Mouse (Mus musculus): ENCODE results near the gene Kif1a. TPM values are rescaled to one million over a fixed set of nuclear protein-coding genes. Genes with fewer than 3 reads are reported as not detected.

Gene Kif1a
- polyA plus RNA-seq, 1 experiment from 2014 or later: 5.1 TPM

DNA sequence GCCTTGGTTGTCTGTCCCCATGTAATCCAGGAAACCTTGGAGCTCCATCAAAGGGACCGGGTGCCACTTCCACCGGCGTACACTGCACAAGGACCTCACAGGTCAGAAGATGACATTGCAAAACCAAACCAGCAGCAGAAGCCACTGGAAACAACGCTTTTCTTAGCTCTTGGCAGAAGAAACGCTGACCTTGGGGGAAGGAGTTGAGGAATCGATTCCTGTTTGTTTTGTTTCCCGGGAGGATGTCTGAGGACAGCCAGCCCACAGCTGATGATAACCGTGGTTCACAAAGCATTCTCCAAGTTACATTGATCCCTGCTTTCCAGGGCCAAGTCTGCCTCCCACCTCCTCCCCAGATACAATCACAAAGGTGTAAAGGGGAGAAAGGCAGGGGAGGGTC lies 22.3 kb upstream of the Kif1a start:
- Histone ChIP-seq H3K27ac (no peak overlapping the region), H3K4me1 (no peaks in the 10 kb centered on the region), H3K4me3 (no peak overlapping the region), H3K27me3 (ENCODE audit: insufficient read depth, poor library complexity, severe bottlenecking) (peaks cover 23% of the 10 kb centered on the region; the same call in 1 of the 2 replicates), H3K36me3 (no peaks in the 10 kb centered on the region), H3K9me3 (no peaks in the 10 kb centered on the region)
- 62% methylated on average over 8 of the region's 8 CpGs for WGBS
- DNase-seq (ENCODE audit: low spot score): no peak

DNA sequence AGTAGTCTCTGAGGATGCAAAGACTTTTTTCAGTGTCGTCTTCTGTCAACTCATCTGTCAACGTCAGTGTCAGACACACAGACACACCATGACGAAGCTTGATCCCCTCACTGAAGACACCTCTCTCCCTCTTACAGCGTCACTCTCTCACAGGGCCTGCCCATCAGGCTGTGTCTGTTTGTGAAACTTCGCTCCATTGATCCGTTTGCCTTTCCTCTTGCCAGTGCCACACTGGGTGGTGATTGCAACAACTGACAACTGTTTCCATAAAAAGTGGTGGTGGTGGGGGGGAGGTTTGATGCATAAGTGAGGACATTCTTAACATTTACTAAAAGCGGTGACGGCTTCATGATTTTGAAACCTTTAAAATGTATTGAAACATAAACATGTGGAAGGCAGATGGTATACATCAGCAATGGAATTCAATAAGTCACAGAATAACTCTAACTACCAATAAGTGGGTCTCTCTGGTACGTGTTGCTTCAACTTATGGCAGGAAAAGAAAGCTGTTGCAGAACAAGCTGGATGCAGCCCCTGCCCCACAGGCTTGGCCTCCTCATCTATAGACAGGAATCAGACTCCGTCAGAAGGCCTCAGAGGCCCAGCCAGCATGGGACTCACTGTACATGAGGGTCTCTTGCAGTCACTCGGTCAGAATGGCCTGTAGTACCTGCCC lies 21.6 kb upstream of the Kif1a start:
- Histone ChIP-seq H3K4me1 (no peaks in the 10 kb centered on the region), H3K9me3 (no peaks in the 10 kb centered on the region), H3K27me3 (ENCODE audit: insufficient read depth, poor library complexity, severe bottlenecking) (peaks cover 19% of the 10 kb centered on the region; the same call in 1 of the 2 replicates), H3K27ac (no peak overlapping the region), H3K36me3 (no peaks in the 10 kb centered on the region), H3K4me3 (no peak overlapping the region)
- DNase-seq (ENCODE audit: low spot score): no peak
- 72% methylated on average over 11 of the region's 11 CpGs for WGBS

DNA sequence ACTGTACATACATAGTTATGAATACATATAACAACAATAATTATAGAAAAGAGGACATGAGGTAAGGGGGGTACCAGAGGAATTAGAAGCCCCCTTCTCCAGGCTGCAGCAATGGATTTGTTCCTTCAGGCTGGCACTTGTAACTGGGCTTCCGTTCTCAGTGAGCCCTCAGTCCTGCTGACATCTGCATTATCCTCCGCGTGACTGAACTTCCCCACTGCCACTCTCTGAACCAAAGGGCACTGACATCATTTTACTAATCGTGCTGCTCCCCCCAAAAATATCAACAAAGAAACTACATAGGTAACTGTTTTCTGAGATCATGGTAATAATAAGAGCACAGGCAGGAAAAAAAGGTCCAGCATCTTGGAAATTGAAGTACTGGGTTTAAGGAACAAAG lies 17.1 kb upstream of the Kif1a start:
- H3K36me3 ChIP-seq: no peaks in the 10 kb centered on the region
- DNase-seq (ENCODE audit: low spot score): no peak
- H3K27ac ChIP-seq: no peak overlapping the region
- no peak overlapping the region for H3K4me3 ChIP-seq
- H3K4me1 ChIP-seq: peaks cover 7% of the 10 kb centered on the region
- peaks cover 3% of the 10 kb centered on the region; the same call in 1 of the 2 replicates for H3K27me3 ChIP-seq (ENCODE audit: insufficient read depth, poor library complexity, severe bottlenecking)
- H3K9me3 ChIP-seq: no peaks in the 10 kb centered on the region
- 45% methylated on average over 4 of the region's 4 CpGs for WGBS

DNA sequence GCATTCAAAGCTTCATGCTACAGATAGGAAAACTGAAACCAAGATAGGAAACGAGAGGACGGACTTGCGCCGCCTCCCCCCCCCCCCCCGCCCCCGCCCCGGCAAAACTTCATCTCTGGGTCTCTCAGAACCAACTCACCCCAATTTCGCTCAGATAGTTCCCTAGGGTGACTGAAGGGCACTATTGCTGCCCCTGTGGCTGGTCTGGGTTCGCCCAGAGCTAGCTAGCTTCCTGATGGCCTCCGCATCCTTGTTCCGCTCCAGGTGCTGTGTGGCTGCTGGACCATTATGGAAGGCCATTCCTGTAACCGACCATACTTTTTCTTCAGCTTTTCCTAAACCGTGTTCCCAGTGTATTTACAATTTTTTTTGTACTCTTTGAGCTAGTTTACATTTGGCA lies 13.7 kb upstream of the Kif1a start:
- DNase-seq (ENCODE audit: low spot score): no peak
- Histone ChIP-seq H3K4me3 (peak overlapping the region; percentile 50), H3K27me3 (ENCODE audit: insufficient read depth, poor library complexity, severe bottlenecking) (no peaks in the 10 kb centered on the region; the same call in 1 of the 2 replicates), H3K36me3 (no peaks in the 10 kb centered on the region), H3K9me3 (no peaks in the 10 kb centered on the region), H3K4me1 (peaks cover 7% of the 10 kb centered on the region), H3K27ac (peak overlapping the region; percentile 52; the same call in 1 of the 2 replicates)
- WGBS: 32% methylated on average over 13 of the region's 13 CpGs

DNA sequence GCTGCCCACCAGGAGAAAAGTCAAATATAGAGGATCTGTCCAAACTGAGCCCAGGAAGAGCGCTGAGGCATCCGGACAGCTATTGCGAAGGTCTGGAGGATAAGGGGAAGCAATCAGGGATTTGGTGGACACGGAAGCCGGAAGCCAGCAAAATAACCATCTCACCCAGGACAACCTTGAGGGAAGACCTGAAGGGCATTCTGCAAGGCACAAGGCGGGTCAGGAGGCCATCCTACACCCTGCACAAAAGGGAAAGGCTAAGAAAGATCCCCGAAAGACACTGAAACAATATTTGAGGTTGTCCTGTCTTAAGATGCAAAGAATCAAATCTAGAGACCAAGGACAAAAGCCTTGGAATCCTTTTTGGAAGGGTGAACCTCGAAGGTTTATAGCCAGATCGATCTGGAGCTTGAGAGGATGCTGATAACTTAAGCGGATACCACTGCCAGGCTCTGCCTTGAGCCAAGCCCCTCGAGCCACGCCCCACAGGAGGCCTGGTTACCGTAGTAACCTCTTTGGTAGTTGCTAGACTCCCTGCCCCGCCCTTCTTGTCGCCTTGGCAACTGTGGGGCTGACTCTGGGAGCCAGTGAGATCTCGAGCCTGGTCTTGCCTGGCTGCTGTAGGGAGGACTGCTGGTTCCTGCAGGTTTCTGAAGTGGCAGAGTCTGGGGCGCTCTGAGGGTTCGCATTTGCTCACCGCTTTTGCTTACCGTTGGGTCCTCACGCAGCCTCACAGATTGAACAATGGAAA lies 13.1 kb upstream of the Kif1a start:
- WGBS: 29% methylated on average over 21 of the region's 21 CpGs
- Histone ChIP-seq H3K4me3 (peak overlapping the region; percentile 50), H3K4me1 (peaks cover 7% of the 10 kb centered on the region), H3K27me3 (ENCODE audit: insufficient read depth, poor library complexity, severe bottlenecking) (no peaks in the 10 kb centered on the region; the same call in 1 of the 2 replicates), H3K36me3 (no peaks in the 10 kb centered on the region), H3K9me3 (no peaks in the 10 kb centered on the region), H3K27ac (no peak overlapping the region)
- DNase-seq (ENCODE audit: low spot score): peak; percentile 95

DNA sequence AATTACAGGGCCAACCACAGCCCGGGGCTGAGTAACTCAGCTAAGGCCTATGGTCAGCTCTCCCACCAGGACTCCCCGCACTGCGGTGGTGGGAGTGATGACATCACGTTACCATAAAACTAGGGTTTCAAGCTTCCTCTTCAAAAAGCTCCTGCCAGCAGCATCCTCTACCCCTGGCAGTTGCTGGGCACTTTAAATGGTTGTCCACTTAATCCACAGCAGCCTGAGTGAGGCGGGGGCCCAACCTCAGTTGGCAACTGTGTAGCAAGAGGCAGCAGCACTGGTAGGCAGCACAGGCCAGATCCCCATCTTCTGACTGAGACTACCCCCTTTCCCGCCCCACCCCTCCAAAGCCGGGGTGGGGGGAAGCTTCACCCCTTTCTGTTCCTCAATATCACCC lies 949 bp upstream of the Kif1a start:
- H3K36me3 ChIP-seq: no peaks in the 10 kb centered on the region
- no peaks in the 10 kb centered on the region for H3K9me3 ChIP-seq
- WGBS: 65% methylated on average over 7 of the region's 7 CpGs
- no peak overlapping the region for H3K4me3 ChIP-seq
- H3K27ac ChIP-seq: no peak overlapping the region
- peaks cover 22% of the 10 kb centered on the region for H3K4me1 ChIP-seq
- peaks cover 65% of the 10 kb centered on the region for H3K27me3 ChIP-seq (ENCODE audit: insufficient read depth, poor library complexity, severe bottlenecking)
- no peak for DNase-seq (ENCODE audit: low spot score)

DNA sequence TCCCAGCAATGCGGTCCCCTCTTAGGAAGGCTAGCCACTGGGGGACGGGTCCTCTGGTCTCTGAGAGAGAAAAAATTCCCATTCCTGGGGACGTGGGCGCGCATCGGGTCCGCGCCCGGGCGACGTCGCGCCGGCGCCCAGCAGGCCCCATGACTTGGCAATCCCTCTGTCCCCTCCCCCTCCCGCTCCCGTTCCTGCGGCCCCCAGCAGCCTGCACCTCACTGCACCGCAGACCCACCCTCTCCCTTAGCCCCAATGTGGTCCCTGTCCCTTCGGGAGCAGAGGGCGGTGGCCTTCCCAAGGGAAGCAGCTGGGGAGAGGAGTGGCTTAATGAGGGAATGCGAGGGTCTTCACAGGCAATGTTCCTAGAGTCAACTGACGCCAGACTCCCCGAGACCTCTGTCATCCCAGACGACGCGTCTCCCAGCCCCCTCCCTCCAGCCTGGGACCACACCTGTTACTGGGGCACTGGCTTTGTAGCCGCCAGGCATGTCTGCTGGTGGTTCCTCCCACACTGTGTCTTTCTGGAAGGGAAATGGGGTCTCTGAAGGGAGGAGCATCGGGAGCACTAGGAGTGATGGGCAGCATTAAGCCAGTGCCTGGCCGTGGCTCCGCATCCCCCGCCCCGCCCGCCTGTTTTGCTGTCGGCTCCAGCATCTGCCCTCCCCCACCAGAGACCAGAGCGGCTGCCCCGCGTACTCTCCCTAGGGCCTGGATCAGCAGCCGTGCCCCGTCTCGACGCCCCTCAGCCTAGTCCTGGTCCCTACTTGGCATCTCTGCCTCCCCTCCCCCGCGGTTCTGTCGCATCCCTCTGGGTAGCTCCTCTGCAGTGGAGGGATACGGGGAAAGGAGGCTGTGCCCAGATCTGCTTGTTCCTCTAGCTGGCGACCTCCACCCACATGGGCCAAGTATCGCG lies 917 bp downstream of the Kif1a start:
- WGBS: under 1% methylated on average over 49 of the region's 49 CpGs

DNA sequence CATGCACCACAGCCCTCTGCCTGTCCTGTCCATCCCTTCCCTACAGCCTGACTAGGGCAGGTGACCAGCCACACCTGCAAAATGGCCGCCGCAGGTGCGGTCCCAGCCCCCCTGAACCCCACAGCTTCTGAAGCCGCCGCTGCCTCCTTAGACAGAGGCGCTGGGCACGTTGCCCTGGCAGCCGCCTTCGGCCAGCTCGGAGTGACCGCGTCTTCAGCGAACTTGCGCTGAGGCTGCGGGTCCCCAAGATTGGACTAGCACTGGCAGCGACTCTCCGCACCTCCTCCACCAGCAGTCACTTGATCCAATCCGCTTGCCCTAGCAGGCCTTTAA lies 1.5 kb downstream of the Kif1a start:
- peaks cover 79% of the 10 kb centered on the region for H3K27me3 ChIP-seq (ENCODE audit: insufficient read depth, poor library complexity, severe bottlenecking)
- 3% methylated on average over 18 of the region's 18 CpGs for WGBS

More for the DNA sequence above, 917 bp downstream of the Kif1a start:
- Histone ChIP-seq H3K27me3 (ENCODE audit: insufficient read depth, poor library complexity, severe bottlenecking) (peaks cover 79% of the 10 kb centered on the region), H3K4me3 (peak overlapping the region; percentile 65), H3K27ac (peak overlapping the region; percentile 47), H3K4me1 (peaks cover 22% of the 10 kb centered on the region), H3K36me3 (no peaks in the 10 kb centered on the region), H3K9me3 (no peaks in the 10 kb centered on the region)
- DNase-seq (ENCODE audit: low spot score): no peak

DNA sequence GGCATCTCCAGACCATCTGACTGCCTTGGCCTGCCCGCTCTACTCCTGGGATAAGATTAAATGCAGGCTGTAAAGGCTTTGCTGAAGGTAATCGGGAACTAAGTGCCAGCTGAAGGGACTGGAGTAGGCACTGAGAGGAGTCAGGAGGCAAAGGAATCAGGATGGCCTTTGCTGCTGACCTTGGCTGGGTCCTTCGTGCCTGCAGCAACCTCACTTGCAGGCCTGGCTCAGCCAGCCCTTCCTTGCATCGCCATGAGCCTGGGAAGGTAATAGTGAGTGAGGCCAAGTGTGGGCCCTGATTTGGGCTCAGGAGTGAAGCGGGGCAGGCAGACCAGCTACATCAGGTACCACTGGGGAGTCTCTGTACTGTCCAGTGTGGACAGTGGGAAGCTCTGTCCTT lies 2.8 kb downstream of the Kif1a start:
- no peak overlapping the region for H3K4me3 ChIP-seq
- DNase-seq (ENCODE audit: low spot score): no peak
- 80% methylated on average over 5 of the region's 5 CpGs for WGBS
- peaks cover 22% of the 10 kb centered on the region for H3K4me1 ChIP-seq
- H3K27me3 ChIP-seq (ENCODE audit: insufficient read depth, poor library complexity, severe bottlenecking): peaks cover 75% of the 10 kb centered on the region
- no peaks in the 10 kb centered on the region for H3K9me3 ChIP-seq
- no peaks in the 10 kb centered on the region for H3K36me3 ChIP-seq
- H3K27ac ChIP-seq: no peak overlapping the region

More for the DNA sequence above, 1.5 kb downstream of the Kif1a start:
- H3K27ac ChIP-seq: peak overlapping the region; percentile 37; the same call in 1 of the 2 replicates
- no peaks in the 10 kb centered on the region for H3K9me3 ChIP-seq
- DNase-seq (ENCODE audit: low spot score): no peak
- peaks cover 22% of the 10 kb centered on the region for H3K4me1 ChIP-seq
- no peaks in the 10 kb centered on the region for H3K36me3 ChIP-seq
- peak overlapping the region; percentile 65 for H3K4me3 ChIP-seq

DNA sequence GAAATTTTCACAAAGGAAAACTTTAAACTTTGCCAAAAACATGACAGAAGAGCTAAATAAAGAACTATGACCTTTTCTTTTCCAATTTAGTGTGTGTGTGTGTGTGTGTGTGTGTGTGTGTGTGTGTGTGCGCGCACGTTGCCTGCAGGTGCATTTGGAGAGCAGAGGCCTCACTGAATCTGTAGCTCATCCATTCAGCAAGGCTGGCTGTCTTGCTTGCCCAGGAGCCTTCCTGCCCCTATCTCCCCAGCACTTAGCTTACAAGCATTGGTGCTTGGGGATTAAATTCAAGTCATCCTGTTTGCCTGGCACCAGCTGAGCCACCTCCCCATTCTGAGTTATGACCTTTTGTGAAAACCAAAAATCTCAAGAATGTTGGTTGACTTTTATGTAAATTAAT lies 9.2 kb downstream of the Kif1a start:
- no peak overlapping the region for H3K27ac ChIP-seq
- DNase-seq (ENCODE audit: low spot score): no peak
- peaks cover 12% of the 10 kb centered on the region; the same call in 1 of the 2 replicates for H3K27me3 ChIP-seq (ENCODE audit: insufficient read depth, poor library complexity, severe bottlenecking)
- no peaks in the 10 kb centered on the region for H3K36me3 ChIP-seq
- 85% methylated on average over 3 of the region's 3 CpGs for WGBS
- H3K4me3 ChIP-seq: no peak overlapping the region
- H3K9me3 ChIP-seq: no peaks in the 10 kb centered on the region
- H3K4me1 ChIP-seq: no peaks in the 10 kb centered on the region

DNA sequence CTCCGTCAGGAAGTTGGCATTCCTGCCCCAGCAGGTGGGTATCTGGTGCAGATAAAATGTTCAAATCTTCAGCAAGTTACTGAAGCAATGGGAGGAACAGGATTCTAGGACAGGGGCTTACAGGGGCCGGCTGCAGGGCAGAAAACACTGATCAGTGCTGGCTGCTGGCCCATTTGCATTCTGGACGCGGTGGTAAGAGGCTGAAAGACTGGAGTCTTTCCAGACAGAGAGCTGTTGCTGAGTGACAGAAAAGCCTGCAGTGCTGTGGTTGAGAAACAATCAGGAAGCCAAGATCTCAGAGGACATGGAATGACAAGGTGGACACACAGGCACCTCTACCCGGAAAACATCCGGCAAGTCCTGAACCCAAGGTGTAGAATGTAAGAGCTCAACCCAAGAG lies 16.6 kb downstream of the Kif1a start:
- Histone ChIP-seq H3K27ac (no peak overlapping the region), H3K4me3 (no peak overlapping the region), H3K9me3 (no peaks in the 10 kb centered on the region), H3K27me3 (ENCODE audit: insufficient read depth, poor library complexity, severe bottlenecking) (no peaks in the 10 kb centered on the region), H3K4me1 (peaks cover 5% of the 10 kb centered on the region; the same call in 1 of the 2 replicates), H3K36me3 (no peaks in the 10 kb centered on the region)
- 49% methylated on average over 6 of the region's 6 CpGs for WGBS
- DNase-seq (ENCODE audit: low spot score): no peak

DNA sequence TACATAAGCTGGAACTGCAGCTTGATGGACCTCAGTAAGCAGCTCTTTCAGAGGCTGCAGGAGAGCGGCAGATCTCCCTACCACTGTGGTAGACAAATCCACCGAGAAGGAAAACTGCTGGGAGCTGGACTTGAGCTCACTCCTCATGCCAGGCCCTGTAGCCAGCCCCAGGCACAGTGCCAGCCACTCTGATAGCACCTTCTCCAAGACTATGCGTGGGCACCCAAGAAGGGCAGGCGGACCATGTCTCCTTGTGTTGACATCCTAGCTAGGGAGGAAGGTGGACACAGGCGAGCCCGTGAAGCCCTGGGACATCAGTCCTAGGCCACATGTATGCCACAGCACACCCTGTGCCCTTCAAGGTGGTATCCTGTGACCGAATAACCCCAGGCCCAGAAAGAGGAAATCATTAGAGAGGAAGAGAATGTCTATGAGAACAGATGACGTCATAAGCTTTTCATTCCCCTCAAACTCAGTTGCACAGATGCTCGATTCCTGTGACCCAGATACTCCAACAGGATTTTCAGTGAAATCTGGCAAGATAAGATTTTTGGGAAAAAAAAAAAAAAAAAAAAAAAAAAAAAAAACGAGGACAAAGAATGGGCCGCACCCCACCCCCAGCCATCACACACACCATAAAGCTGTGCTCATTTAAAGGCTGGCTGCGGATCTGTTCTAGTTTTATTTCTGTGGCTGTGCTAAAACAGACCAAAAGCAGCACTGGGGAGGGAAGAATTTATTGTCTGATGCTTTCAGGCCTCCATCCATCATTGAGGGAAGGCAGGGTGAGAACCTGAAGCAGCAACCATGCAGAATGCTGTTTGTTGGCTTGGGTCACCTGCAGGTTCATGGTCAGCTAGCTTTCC lies 18.1 kb downstream of the Kif1a start:
- 80% methylated on average over 12 of the region's 12 CpGs for WGBS

More for the DNA sequence above, 18.1 kb downstream of the Kif1a start:
- DNase-seq (ENCODE audit: low spot score): no peak
- Histone ChIP-seq H3K27me3 (ENCODE audit: insufficient read depth, poor library complexity, severe bottlenecking) (no peaks in the 10 kb centered on the region), H3K9me3 (no peaks in the 10 kb centered on the region), H3K36me3 (no peaks in the 10 kb centered on the region), H3K4me3 (no peak overlapping the region), H3K27ac (no peak overlapping the region), H3K4me1 (peaks cover 12% of the 10 kb centered on the region; the same call in 1 of the 2 replicates)
